Mouse (Mus musculus) cerebellum, adult 2 months (tissue): ENCODE data around the gene Tmem87b.

Experiments
- CTCF ChIP-seq: fragments of 200-500 bp; IDR thresholded peaks from 2 replicates; pipeline ENCODE4 v1.5.1; 2011; ENCODE audit warnings: low read depth, mild to moderate bottlenecking, control low read depth, low read length, moderate library complexity, borderline replicate concordance; ENCODE audit not compliant: insufficient read depth
- POLR2A ChIP-seq: fragments of 200-500 bp; IDR thresholded peaks from 2 replicates; pipeline ENCODE4 v1.6.1; 2011; ENCODE audit warnings: low read length, control low read depth, borderline replicate concordance; ENCODE audit not compliant: insufficient read depth

- TF ChIP-seq POLR2A, result no peak
- no peak for TF ChIP-seq CTCF
These were observed 15.1 kb downstream of the Tmem87b start for GRCm38 (mm10) chr2:128833035-128833434.
